Mouse (Mus musculus) CH12.LX (cell line): ENCODE measurements around the gene Samd10. TPM values are rescaled to one million over a fixed set of nuclear protein-coding genes. Genes with fewer than 3 reads are reported as not detected.

Experiments used
- DNase-seq: peaks from one replicate; pipeline ENCODE4 v3.0.0-alpha.2; 2013; ENCODE audit errors: extremely low read depth
- H3K27ac ChIP-seq: 2 replicates; pipeline ENCODE4 v1.5.1; 2012; ENCODE audit warnings: low read depth, mild to moderate bottlenecking, control low read depth, moderate library complexity; ENCODE audit not compliant: insufficient read depth
- H3K27me3 ChIP-seq: replicated peaks from 2 replicates; pipeline ENCODE3; 2012; ENCODE audit warnings: inconsistent platforms
- H3K36me3 ChIP-seq, 2 experiments: replicated peaks in 1 of 2; 2 replicates each; pipeline versions ENCODE3 to v1.6.1; 2012; ENCODE audit warnings: inconsistent platforms in 1 of 2, low read length in 1 of 2, mild to moderate bottlenecking in 1 of 2, mixed read lengths in 1 of 2, moderate library complexity in 1 of 2; ENCODE audit not compliant: control insufficient read depth in 1 of 2, insufficient read depth in 1 of 2
- H3K4me1 ChIP-seq, 2 experiments: 2 replicates each; pipeline ENCODE4 v1.6.1; 2012; ENCODE audit warnings: inconsistent platforms in 1 of 2, moderate library complexity in 1 of 2; ENCODE audit not compliant: insufficient read depth in 2 of 2, control insufficient read depth in 1 of 2
- H3K4me2 ChIP-seq: 2 replicates; pipeline ENCODE4 v1.6.1; 2012; ENCODE audit warnings: low read depth, mild to moderate bottlenecking, control low read depth; ENCODE audit not compliant: poor library complexity, insufficient read depth, severe bottlenecking
- H3K4me3 ChIP-seq, 3 experiments: fragments of 150-350 bp in 1 of 3; sonication (generic) in 1 of 3; replicated peaks in 1 of 3; 2 replicates each; pipeline versions ENCODE3 to v1.5.1; 2011 to 2012; ENCODE audit warnings: low read depth in 2 of 3, low read length in 2 of 3, mild to moderate bottlenecking in 2 of 3, moderate library complexity in 2 of 3, control low read depth in 1 of 3, improper control_type of control experiment in 1 of 3, inconsistent platforms in 1 of 3, mixed read lengths in 1 of 3; ENCODE audit not compliant: poor library complexity in 1 of 3
- H3K79me2 ChIP-seq: replicated peaks from 2 replicates; pipeline ENCODE4 v1.6.1; 2012; ENCODE audit warnings: mild to moderate bottlenecking, moderate library complexity; ENCODE audit not compliant: control insufficient read depth, poor library complexity, insufficient read depth, severe bottlenecking; ENCODE audit errors: extremely low read depth
- H3K9ac ChIP-seq: 2 replicates; pipeline ENCODE4 v1.6.1; 2012; ENCODE audit warnings: low read depth, mild to moderate bottlenecking, control low read depth, moderate library complexity; ENCODE audit not compliant: insufficient read depth
- H3K9me3 ChIP-seq: replicated peaks from 2 replicates; pipeline ENCODE3; 2012; ENCODE audit warnings: low read length, inconsistent platforms, mixed read lengths
- BHLHE40 ChIP-seq: IDR thresholded peaks from 2 replicates; pipeline ENCODE4 v1.6.1; 2011; ENCODE audit warnings: mild to moderate bottlenecking, low read depth, low read length, improper control_type of control experiment
- CHD1 ChIP-seq: IDR thresholded peaks from 2 replicates; pipeline ENCODE4 v1.6.1; 2012; ENCODE audit warnings: low read depth, low read length, improper control_type of control experiment, inconsistent platforms
- CTCF ChIP-seq, 2 experiments: IDR thresholded peaks in 1 of 2; conservative IDR thresholded peaks in 1 of 2; 2 replicates each; pipeline ENCODE4 v1.5.1; 2011 to 2012; ENCODE audit warnings: low read depth in 2 of 2, low read length in 2 of 2, improper control_type of control experiment in 1 of 2, inconsistent platforms in 1 of 2, mild to moderate bottlenecking in 1 of 2, moderate library complexity in 1 of 2
- ELF1 ChIP-seq: IDR thresholded peaks from 2 replicates; pipeline ENCODE4 v1.6.1; 2014; ENCODE audit warnings: low read depth, mild to moderate bottlenecking, inconsistent platforms, low read length, improper control_type of control experiment
- EP300 ChIP-seq: IDR thresholded peaks from 2 replicates; pipeline ENCODE4 v1.6.1; 2011; ENCODE audit warnings: low read length, improper control_type of control experiment
- HCFC1 ChIP-seq: IDR thresholded peaks from 2 replicates; pipeline ENCODE4 v1.6.1; 2012; ENCODE audit warnings: low read depth, mild to moderate bottlenecking, inconsistent platforms, low read length, improper control_type of control experiment
- JUN ChIP-seq: IDR thresholded peaks from 2 replicates; pipeline ENCODE4 v1.6.1; 2011; ENCODE audit warnings: low read depth, mild to moderate bottlenecking, low read length, improper control_type of control experiment, moderate library complexity; ENCODE audit not compliant: insufficient read depth
- MAFK ChIP-seq: IDR thresholded peaks from 2 replicates; pipeline ENCODE4 v1.6.1; 2011; ENCODE audit warnings: low read length, improper control_type of control experiment; ENCODE audit not compliant: insufficient replicate concordance
- MAX ChIP-seq: IDR thresholded peaks from 2 replicates; pipeline ENCODE4 v1.6.1; 2011; ENCODE audit warnings: low read length, improper control_type of control experiment
- MAZ ChIP-seq: IDR thresholded peaks from 2 replicates; pipeline ENCODE4 v1.6.1; 2012; ENCODE audit warnings: low read depth, mild to moderate bottlenecking, inconsistent platforms, low read length, improper control_type of control experiment, moderate library complexity
- MXI1 ChIP-seq: IDR thresholded peaks from 2 replicates; pipeline ENCODE4 v1.6.1; 2011; ENCODE audit warnings: mild to moderate bottlenecking, low read depth, low read length, improper control_type of control experiment
- RAD21 ChIP-seq: IDR thresholded peaks from 2 replicates; pipeline ENCODE4 v1.6.1; 2011; ENCODE audit warnings: low read depth, mild to moderate bottlenecking, low read length, improper control_type of control experiment, moderate library complexity
- SIN3A ChIP-seq: IDR thresholded peaks from 2 replicates; pipeline ENCODE4 v1.6.1; 2012; ENCODE audit warnings: low read length, improper control_type of control experiment, inconsistent platforms
- TBP ChIP-seq: conservative IDR thresholded peaks from 2 replicates; pipeline ENCODE4 v1.6.1; 2011; ENCODE audit warnings: low read depth, low read length, improper control_type of control experiment
- TCF12 ChIP-seq: IDR thresholded peaks from 2 replicates; pipeline ENCODE4 v1.6.1; 2014; ENCODE audit warnings: low read depth, mild to moderate bottlenecking, inconsistent platforms, low read length, improper control_type of control experiment
- UBTF ChIP-seq: IDR thresholded peaks from 2 replicates; pipeline ENCODE4 v1.6.1; 2012; ENCODE audit warnings: low read depth, mild to moderate bottlenecking, inconsistent platforms, low read length, improper control_type of control experiment, moderate library complexity
- ZKSCAN1 ChIP-seq: IDR thresholded peaks from 2 replicates; pipeline ENCODE4 v1.6.1; 2012; ENCODE audit warnings: low read depth, inconsistent platforms, low read length, improper control_type of control experiment, borderline replicate concordance
- ZMIZ1 ChIP-seq: IDR thresholded peaks from 2 replicates; pipeline ENCODE4 v1.6.1; 2012; ENCODE audit warnings: low read depth, mild to moderate bottlenecking, inconsistent platforms, low read length, improper control_type of control experiment
- ZNF384 ChIP-seq: IDR thresholded peaks from 2 replicates; pipeline ENCODE4 v1.6.1; 2012; ENCODE audit warnings: low read depth, low read length, improper control_type of control experiment, inconsistent platforms
- dilution Hi-C: fragments of 300-500 bp; cut with MboI; formaldehyde crosslinking; loops from 2 replicates; pipeline ENCODE4 v1.14.3; 2020; ENCODE audit warnings: low sequenced_read_pairs; ENCODE audit not compliant: extremely low pct_unique_long_range_greater_than_20kb, extremely low pct_ligation_motif_present
- in situ Hi-C: fragments of 300-500 bp; cut with MboI; formaldehyde crosslinking; loops from 3 replicates; pipeline ENCODE4 v1.14.3; 2019; ENCODE audit warnings: low sequenced_read_pairs, low pct_ligation_motif_present, low pct_unique_long_range_greater_than_20kb, mixed read lengths
- polyA plus RNA-seq: library from polyadenylated mRNA; unstranded; fragments of >175 nt; gene quantifications from 2 replicates; pipeline ENCODE4 v1.2.1, GENCODE M21; 2012; ENCODE audit warnings: low read depth; ENCODE audit not compliant: insufficient read length
- total RNA-seq, 2 experiments: library from RNA; depleted of rRNA; stranded (reverse); fragments of 300-350 nt in 1 of 2; fragments of >200 nt in 1 of 2; gene quantifications; 2 replicates each; pipeline ENCODE4 v1.2.3; 2012 to 2014

Gene Samd10
- total and polyA plus RNA-seq, 3 experiments: 0.32 to 3.8 (median 0.66) TPM

- H3K27me3 ChIP-seq: no peaks in the 10 kb centered on the region
- H3K9me3 ChIP-seq: no peaks in the 10 kb centered on the region
- no peak overlapping the region for H3K27ac ChIP-seq
- no peaks in the 10 kb centered on the region for H3K79me2 ChIP-seq
- H3K4me3 ChIP-seq: no peak overlapping the region
- TF ChIP-seq TBP: no peak
- TF ChIP-seq CHD1: no peak
- no peak for TF ChIP-seq MAX
- no peak for TF ChIP-seq HCFC1
- no peak for TF ChIP-seq MXI1
- TF ChIP-seq ZKSCAN1: no peak
- TF ChIP-seq CTCF (conservative IDR thresholded peaks at IDR 0.05 in 1 of 2, IDR thresholded peaks at IDR 0.05 in 1 of 2; ENCODE audit: low read depth in 2 of 2, low read length in 2 of 2): no peak
- TF ChIP-seq SIN3A: no peak
- TF ChIP-seq TCF12: no peak
- no peak for TF ChIP-seq BHLHE40
- TF ChIP-seq MAZ: no peak
- no peak for TF ChIP-seq MAFK
- TF ChIP-seq EP300: no peak
- TF ChIP-seq ZMIZ1: no peak
- peaks cover 0 to 7% of the 10 kb centered on the region in 2 experiments; a peak in 2 of 4 replicates for H3K4me1 ChIP-seq
- H3K36me3 ChIP-seq: peaks cover 25 to 52% of the 10 kb centered on the region in 2 experiments
- no peak overlapping the region for H3K4me2 ChIP-seq
- no peak for DNase-seq
- in situ Hi-C loops: no loop called here
- dilution Hi-C loops: no loop called here
- no peak overlapping the region for H3K9ac ChIP-seq
Measured at GRCm38 (mm10) chr2:181567338-181567737, 31.7 kb downstream of the Samd10 start.

GRCm38 (mm10) chr2:181553772-181554171 lies 45.2 kb downstream of the Samd10 start:
- no peaks in the 10 kb centered on the region for H3K9me3 ChIP-seq
- no peak overlapping the region for H3K9ac ChIP-seq
- H3K27ac ChIP-seq: no peak overlapping the region
- H3K4me1 ChIP-seq: peaks cover 1 to 7% of the 10 kb centered on the region in 2 experiments
- TF ChIP-seq JUN (no peak), ELF1 (no peak), RAD21 (no peak), MAX (no peak), HCFC1 (no peak), MXI1 (no peak), TBP (no peak), CHD1 (no peak), ZKSCAN1 (no peak), ZNF384 (no peak), UBTF (no peak), CTCF (conservative IDR thresholded peaks at IDR 0.05 in 1 of 2, IDR thresholded peaks at IDR 0.05 in 1 of 2; ENCODE audit: low read depth in 2 of 2, low read length in 2 of 2) (no peak), BHLHE40 (no peak)
- H3K79me2 ChIP-seq: no peaks in the 10 kb centered on the region
- DNase-seq: no peak
- dilution Hi-C loops (no loop called here), in situ Hi-C loops (no loop called here)
- peaks cover 48 to 62% of the 10 kb centered on the region in 2 experiments for H3K36me3 ChIP-seq
- H3K27me3 ChIP-seq: no peaks in the 10 kb centered on the region
- H3K4me2 ChIP-seq: no peak overlapping the region
- H3K4me3 ChIP-seq: no peak overlapping the region
